Mouse (Mus musculus) liver, embryonic 13.5 days (tissue): Measurements from ENCODE around the gene Gm10220. TPM values are rescaled to one million over a fixed set of nuclear protein-coding genes. Genes with fewer than 3 reads are reported as not detected.
"Not testable (repeated sequence)": the region's sequence is repeated elsewhere in the genome, so short reads cannot be mapped to it uniquely, and the experiment has no call there.

Source experiments
- ATAC-seq: fragments of 200-750 bp; cut with Nextera tagmentation; 2 replicates; pipeline ENCODE4 v1.8.0; 2017; ENCODE audit warnings: low read depth, mild to moderate bottlenecking, moderate number of reproducible peaks, moderate library complexity
- DNase-seq: peaks from one replicate; pipeline ENCODE4 v3.0.0; 2022
- H3K27ac ChIP-seq: fragments of 300-500 bp; sonication (generic); 2 replicates; pipeline ENCODE4 v1.5.1; 2015; ENCODE audit warnings: moderate library complexity, mild to moderate bottlenecking, inconsistent platforms
- H3K27me3 ChIP-seq: fragments of 300-500 bp; sonication (generic); 2 replicates; pipeline ENCODE4 v1.6.1; 2015; ENCODE audit warnings: mild to moderate bottlenecking, inconsistent platforms
- H3K36me3 ChIP-seq: fragments of 300-500 bp; sonication (generic); 2 replicates; pipeline ENCODE4 v1.6.1; 2015; ENCODE audit warnings: mild to moderate bottlenecking, inconsistent platforms
- H3K4me1 ChIP-seq: fragments of 300-500 bp; sonication (generic); replicated peaks from 2 replicates; pipeline ENCODE4 v1.6.1; 2015; ENCODE audit warnings: inconsistent platforms
- H3K4me2 ChIP-seq: fragments of 300-500 bp; sonication (generic); 2 replicates; pipeline ENCODE4 v1.6.1; 2015; ENCODE audit warnings: inconsistent platforms, mild to moderate bottlenecking, moderate library complexity
- H3K4me3 ChIP-seq: fragments of 300-500 bp; sonication (generic); replicated peaks from 2 replicates; pipeline ENCODE4 v1.5.1; 2015; ENCODE audit warnings: mild to moderate bottlenecking, inconsistent platforms
- H3K9ac ChIP-seq: fragments of 300-500 bp; sonication (generic); 2 replicates; pipeline ENCODE4 v1.6.1; 2015; ENCODE audit warnings: mild to moderate bottlenecking, inconsistent platforms
- H3K9me3 ChIP-seq: fragments of 300-500 bp; sonication (generic); replicated peaks from 2 replicates; pipeline ENCODE4 v1.6.1; 2016; ENCODE audit warnings: inconsistent platforms
- WGBS: fragments of 180-500 bp; shearing (Covaris S2); methylation state at CpG from one replicate; pipeline ENCODE4 v1.1.7; 2015; ENCODE audit not compliant: insufficient replicate concordance; 5-methylcytosine and 5-hydroxymethylcytosine counted together
- polyA plus RNA-seq: library from polyadenylated mRNA; unstranded; fragments of >200 nt; fragmentation: Nextera tagmentation; extraction: Ambion mirVana; gene quantifications from 2 replicates; pipeline ENCODE4 v1.2.1, GENCODE M21; 2015

Gm10220 gene
- not detected in 2 replicates for polyA plus RNA-seq

GRCm38 (mm10) chr5:26121321-26121720 lies at the start of gene Gm10220:
TSS of gene Gm10220 (minus strand) at chr5:26121421.
- DNase-seq, H3K9ac ChIP-seq, H3K9me3 ChIP-seq, H3K4me1 ChIP-seq, H3K36me3 ChIP-seq, H3K4me3 ChIP-seq, H3K4me2 ChIP-seq, ATAC-seq, H3K27me3 ChIP-seq, H3K27ac ChIP-seq: not testable (repeated sequence)
- no CpG with 5 or more reads among the region's 3 CpGs for WGBS

GRCm38 (mm10) chr5:26169855-26170254 lies 48.6 kb upstream of the Gm10220 start:
- WGBS: 53% methylated on average over 1 of the region's 1 CpGs
- H3K4me1 ChIP-seq: no peaks in the 10 kb centered on the region
- H3K27me3 ChIP-seq: no peaks in the 10 kb centered on the region
- ATAC-seq (no peak), DNase-seq (no peak)
- no peak overlapping the region for H3K4me3 ChIP-seq
- H3K4me2 ChIP-seq: no peak overlapping the region
- H3K9ac ChIP-seq: no peak overlapping the region
- no peak overlapping the region for H3K27ac ChIP-seq
- 0 out of 2 replicates have a peak, but pooled peaks cover 5% of the 10 kb centered on the region for H3K9me3 ChIP-seq
- H3K36me3 ChIP-seq: no peaks in the 10 kb centered on the region

GRCm38 (mm10) chr5:26165791-26166165 lies 44.6 kb upstream of the Gm10220 start:
- no peak for ATAC-seq
- WGBS: 76% methylated on average over 5 of the region's 5 CpGs
- Histone ChIP-seq H3K4me3 (no peak overlapping the region), H3K27me3 (no peaks in the 10 kb centered on the region), H3K36me3 (no peaks in the 10 kb centered on the region), H3K4me2 (no peak overlapping the region), H3K4me1 (no peaks in the 10 kb centered on the region), H3K27ac (no peak overlapping the region), H3K9ac (no peak overlapping the region), H3K9me3 (0 out of 2 replicates have a peak, but pooled peaks cover 5% of the 10 kb centered on the region)
- DNase-seq: no peak

- Histone ChIP-seq H3K4me3 (no peak overlapping the region), H3K27me3 (no peaks in the 10 kb centered on the region), H3K9me3 (0 out of 2 replicates have a peak, but pooled peaks cover under 1% of the 10 kb centered on the region), H3K4me2 (no peak overlapping the region), H3K36me3 (no peaks in the 10 kb centered on the region), H3K4me1 (no peaks in the 10 kb centered on the region), H3K27ac (no peak overlapping the region), H3K9ac (no peak overlapping the region)
- DNase-seq (no peak), ATAC-seq (no peak)
- WGBS: 61% methylated on average over 8 of the region's 8 CpGs
Observed at GRCm38 (mm10) chr5:26165036-26165790, 44.0 kb upstream of the Gm10220 start.

- H3K36me3 ChIP-seq: no peaks in the 10 kb centered on the region
- ATAC-seq (no peak), DNase-seq (no peak)
- no peaks in the 10 kb centered on the region for H3K9me3 ChIP-seq
- H3K4me2 ChIP-seq: no peak overlapping the region
- H3K4me1 ChIP-seq: no peaks in the 10 kb centered on the region
- WGBS: 53% methylated on average over 10 of the region's 10 CpGs
- no peak overlapping the region for H3K27ac ChIP-seq
- H3K27me3 ChIP-seq: no peaks in the 10 kb centered on the region
- H3K9ac ChIP-seq: no peak overlapping the region
- no peak overlapping the region for H3K4me3 ChIP-seq
Observed at GRCm38 (mm10) chr5:26157396-26158170, 36.4 kb upstream of the Gm10220 start.

- ATAC-seq (no peak), DNase-seq (no peak)
- Histone ChIP-seq H3K36me3 (no peaks in the 10 kb centered on the region), H3K9ac (no peak overlapping the region), H3K4me3 (no peak overlapping the region), H3K4me2 (no peak overlapping the region), H3K9me3 (peaks cover 7% of the 10 kb centered on the region; the same call in 1 of the 2 replicates), H3K27ac (no peak overlapping the region), H3K4me1 (no peaks in the 10 kb centered on the region), H3K27me3 (no peaks in the 10 kb centered on the region)
- WGBS: 65% methylated on average over 6 of the region's 6 CpGs
Observed at GRCm38 (mm10) chr5:26142891-26143290, 21.7 kb upstream of the Gm10220 start.

GRCm38 (mm10) chr5:26105262-26105661 lies 16.0 kb downstream of the Gm10220 start, which contains the start of gene 5031410I06Rik:
TSS of gene 5031410I06Rik (minus strand) at chr5:26105362.
- not testable (repeated sequence) for H3K4me3 ChIP-seq, H3K9ac ChIP-seq, H3K27ac ChIP-seq, ATAC-seq, H3K36me3 ChIP-seq, H3K4me1 ChIP-seq, H3K9me3 ChIP-seq, H3K4me2 ChIP-seq, DNase-seq, H3K27me3 ChIP-seq
- WGBS: no CpG with 5 or more reads among the region's 3 CpGs

- not testable (repeated sequence) for H3K27me3 ChIP-seq, H3K9ac ChIP-seq, H3K9me3 ChIP-seq, H3K4me2 ChIP-seq, ATAC-seq, H3K4me3 ChIP-seq, H3K4me1 ChIP-seq, H3K27ac ChIP-seq, H3K36me3 ChIP-seq, DNase-seq
- WGBS: 27% methylated on average over 1 of the region's 1 CpGs
Observed at GRCm38 (mm10) chr5:26089191-26089590, 32.0 kb downstream of the Gm10220 start, which contains the start of gene Gm10471. TSS of gene Gm10471 (minus strand) at chr5:26089291.

GRCm38 (mm10) chr5:26079023-26079422 lies 42.2 kb downstream of the Gm10220 start:
- H3K9ac ChIP-seq, H3K9me3 ChIP-seq, ATAC-seq, H3K27ac ChIP-seq, H3K27me3 ChIP-seq, DNase-seq, H3K4me2 ChIP-seq, H3K36me3 ChIP-seq, H3K4me1 ChIP-seq, H3K4me3 ChIP-seq: not testable (repeated sequence)

- H3K9ac ChIP-seq: no peak overlapping the region
- no peak for ATAC-seq
- H3K4me1 ChIP-seq: no peaks in the 10 kb centered on the region
- no peaks in the 10 kb centered on the region for H3K9me3 ChIP-seq
- no peaks in the 10 kb centered on the region for H3K27me3 ChIP-seq
- no peak for DNase-seq
- WGBS: 68% methylated on average over 24 of the region's 24 CpGs
- no peak overlapping the region for H3K4me3 ChIP-seq
- H3K36me3 ChIP-seq: no peaks in the 10 kb centered on the region
- H3K27ac ChIP-seq: no peak overlapping the region
- no peak overlapping the region for H3K4me2 ChIP-seq
Observed at GRCm38 (mm10) chr5:26070716-26071115, 50.5 kb downstream of the Gm10220 start.
